Mouse (Mus musculus) adipose tissue, adult 10 weeks (tissue): ENCODE measurements around the gene Gm904. TPM values are rescaled to one million over a fixed set of nuclear protein-coding genes. Genes with fewer than 3 reads are reported as not detected.

ENCODE experiments used
- polyA plus RNA-seq: library from polyadenylated mRNA; stranded (reverse); fragments of 350-450 nt; fragmentation: Illumina TruSeq; extraction: RNeasy Lipid Tissue Mini Kit (QIAGEN cat#74804); gene quantifications from one replicate; pipeline ENCODE4 v1.2.3, GENCODE M21; 2014; ENCODE audit warnings: low read depth, low replicate concordance

Gene Gm904
- polyA plus RNA-seq, result not detected

DNA sequence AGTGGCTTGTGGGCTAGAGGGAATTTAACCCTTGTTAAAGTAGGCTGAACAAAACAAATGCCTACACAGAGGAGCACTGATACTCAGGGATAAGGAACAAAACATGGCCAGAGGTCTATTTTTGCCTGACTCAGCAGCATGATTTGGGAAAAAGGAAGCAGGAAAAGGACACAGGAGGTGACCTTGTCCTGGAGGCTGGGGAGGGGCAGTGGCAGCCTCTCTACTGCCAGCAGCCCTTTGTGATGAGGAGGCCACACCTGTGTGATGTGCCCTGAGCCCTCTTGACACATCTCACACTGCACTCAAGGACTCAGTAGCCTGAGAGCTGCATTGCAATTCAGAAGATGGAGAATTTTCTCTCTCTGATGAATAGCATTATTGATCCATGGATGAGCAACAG is at the start of gene Gm904:
Gene Gm904 (plus strand): TSS at position 301 of the 400 bp plus-strand sequence.

Other genes with a start within 250 kb of the Gm904 start
- 15.8 TPM for gene Fbxw17, start 225.4 kb upstream of the Gm904 start, polyA plus RNA-seq
- 1.1 TPM for gene Gm47429, start 199.3 kb upstream of the Gm904 start, polyA plus RNA-seq
- not detected for gene Nutm2, start 175.9 kb upstream of the Gm904 start, polyA plus RNA-seq
- not detected for gene Gm8765, start 55.1 kb downstream of the Gm904 start, polyA plus RNA-seq